Mouse (Mus musculus): ENCODE measurements around the gene Mup5. TPM values are rescaled to one million over a fixed set of nuclear protein-coding genes. Genes with fewer than 3 reads are reported as not detected.

Mup5 gene
- total RNA-seq (2023) = not detected in 2 replicates

GRCm38 (mm10) chr4:61834952-61835708, at the start of gene Mup5:
Gene Mup5 (minus strand): TSS chr4:61835233.

GRCm38 (mm10) chr4:61782169-61782568, 52.9 kb downstream of the Mup5 start, which contains the start of gene Mup19:
Gene Mup19 (minus strand): TSS chr4:61782269.

Other genes with a start within 250 kb of the Mup5 start
- gene Mup17, start 239.4 kb downstream of the Mup5 start, total RNA-seq (2023) = not detected in 2 replicates
- not detected in 2 replicates for gene Mup18, start 161.1 kb downstream of the Mup5 start, total RNA-seq (2023)
- gene Mup19, start 53.0 kb downstream of the Mup5 start, total RNA-seq (2023) = not detected in 2 replicates
- gene Mup20, start 218.9 kb upstream of the Mup5 start, total RNA-seq (2023) = not detected in 2 replicates